Mouse (Mus musculus): ENCODE measurements around the gene Vmn1r70. TPM values are rescaled to one million over a fixed set of nuclear protein-coding genes. Genes with fewer than 3 reads are reported as not detected.

Gene Vmn1r70
- not detected in 2 replicates for polyA plus RNA-seq (2012; rRNA removed)

GRCm38 (mm10) chr7:10631232-10631631 lies at the start of gene Vmn1r70:
Gene Vmn1r70, plus strand, starts transcription at chr7:10631532.

GRCm38 (mm10) chr7:10613559-10613958 lies 17.8 kb upstream of the Vmn1r70 start, which contains the start of gene Vmn1r69:
Gene Vmn1r69, minus strand, starts transcription at chr7:10613659.

Other genes with a start within 250 kb of the Vmn1r70 start
- gene Vmn1r67, start 188.2 kb upstream of the Vmn1r70 start, polyA plus RNA-seq (2012; rRNA removed): not detected in 2 replicates
- gene Zik1, start 136.1 kb upstream of the Vmn1r70 start, polyA plus RNA-seq (2012; rRNA removed): 17.8 and 27.5 TPM in 2 replicates
- not detected in 2 replicates for gene Vmn1r68, start 73.0 kb upstream of the Vmn1r70 start, polyA plus RNA-seq (2012; rRNA removed)
- not detected in 2 replicates for gene Vmn1r69, start 17.9 kb upstream of the Vmn1r70 start, polyA plus RNA-seq (2012; rRNA removed)
- not detected in 2 replicates for gene Nlrp4b, start 56.3 kb downstream of the Vmn1r70 start, polyA plus RNA-seq (2012; rRNA removed)
- not detected in 2 replicates for gene Vmn1r71, start 122.8 kb downstream of the Vmn1r70 start, polyA plus RNA-seq (2012; rRNA removed)